Mouse (Mus musculus) stomach, postnatal 0 days (tissue): Measurements from ENCODE around the gene Dock7. TPM values are rescaled to one million over a fixed set of nuclear protein-coding genes. Genes with fewer than 3 reads are reported as not detected.
"Not testable (repeated sequence)": the region's sequence is repeated elsewhere in the genome, so short reads cannot be mapped to it uniquely, and the experiment has no call there.

ENCODE experiments used
- ATAC-seq: fragments of 200-750 bp; cut with Nextera tagmentation; 2 replicates; pipeline ENCODE4 v1.8.0; 2017; ENCODE audit not compliant: low FRiP score, low TSS enrichment
- DNase-seq: peaks from one replicate; pipeline ENCODE4 v3.0.0-alpha.2; 2016; ENCODE audit warnings: low spot score
- H3K27ac ChIP-seq: fragments of 300-500 bp; sonication (generic); replicated peaks from 2 replicates; pipeline ENCODE4 v1.5.1; 2014; ENCODE audit warnings: mild to moderate bottlenecking, control low read depth
- H3K27me3 ChIP-seq: fragments of 300-500 bp; sonication (generic); 2 replicates; pipeline ENCODE4 v1.6.1; 2014; ENCODE audit warnings: low read length; ENCODE audit not compliant: control insufficient read depth, insufficient read depth
- H3K36me3 ChIP-seq: fragments of 300-500 bp; sonication (generic); 2 replicates; pipeline ENCODE4 v1.6.1; 2014; ENCODE audit warnings: low read length, mixed read lengths; ENCODE audit not compliant: control insufficient read depth, insufficient read depth
- H3K4me1 ChIP-seq: fragments of 300-500 bp; sonication (generic); replicated peaks from 2 replicates; pipeline ENCODE4 v1.6.1; 2014; ENCODE audit warnings: antibody characterized with exemption; ENCODE audit not compliant: control insufficient read depth, insufficient read depth
- H3K4me2 ChIP-seq: fragments of 300-500 bp; sonication (generic); replicated peaks from 2 replicates; pipeline ENCODE4 v1.6.1; 2014; ENCODE audit warnings: low read depth, mild to moderate bottlenecking, control low read depth, moderate library complexity
- H3K4me3 ChIP-seq: fragments of 300-500 bp; sonication (generic); 2 replicates; pipeline ENCODE4 v1.5.1; 2014; ENCODE audit warnings: low read depth, low read length, control low read depth
- H3K9ac ChIP-seq: fragments of 300-500 bp; sonication (generic); 2 replicates; pipeline ENCODE4 v1.6.1; 2014; ENCODE audit warnings: mild to moderate bottlenecking, low read length, control low read depth, mixed read lengths
- H3K9me3 ChIP-seq: fragments of 300-500 bp; sonication (generic); 2 replicates; pipeline ENCODE4 v1.6.1; 2016; ENCODE audit warnings: low read length; ENCODE audit not compliant: control insufficient read depth
- CTCF ChIP-seq: IDR thresholded peaks from 2 replicates; pipeline ENCODE4 v1.5.1; 2016; ENCODE audit warnings: antibody characterized with exemption, low read depth, mild to moderate bottlenecking, moderate library complexity
- EP300 ChIP-seq: optimal IDR thresholded peaks from 2 replicates; pipeline ENCODE3; 2016; ENCODE audit warnings: antibody characterized with exemption
- WGBS: fragments of 180-500 bp; shearing (Covaris S2); extraction: QIAGEN DNeasy Blood & Tissue Kit; methylation state at CpG from one replicate; pipeline ENCODE4 v1.1.7; 2014; 5-methylcytosine and 5-hydroxymethylcytosine counted together
- polyA plus RNA-seq: library from polyadenylated mRNA; unstranded; fragments of >200 nt; fragmentation: Nextera tagmentation; extraction: Ambion mirVana; gene quantifications from 2 replicates; pipeline ENCODE4 v1.2.1, GENCODE M21; 2015

The Dock7 gene
- polyA plus RNA-seq, 1 experiment from 2014 or later, result 19.1 TPM

DNA sequence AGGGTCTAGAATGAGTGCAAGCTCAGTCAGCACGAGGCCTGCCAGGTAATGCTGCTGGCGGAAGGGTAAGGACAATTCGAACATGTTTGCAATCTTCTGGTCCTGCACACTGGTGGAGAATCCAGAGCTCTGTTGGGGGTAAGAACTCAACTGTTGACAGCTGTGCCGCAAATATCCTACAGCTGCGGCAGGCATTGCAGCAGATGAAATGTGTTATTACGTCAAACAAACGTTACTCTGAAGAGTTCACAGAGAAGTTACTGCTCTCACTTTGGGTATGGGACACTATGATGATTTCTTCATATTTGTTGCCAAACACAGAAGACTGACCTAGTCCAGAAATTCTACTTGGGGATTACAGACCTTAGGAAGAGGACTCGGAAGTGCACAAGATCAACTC lies 136.0 kb downstream of the Dock7 start:
- DNase-seq (no peak), ATAC-seq (no peak)
- TF ChIP-seq EP300 (no peak), CTCF (no peak)
- H3K36me3 ChIP-seq, result peaks cover 17% of the 10 kb centered on the region
- no peaks in the 10 kb centered on the region for H3K4me1 ChIP-seq
- no peaks in the 10 kb centered on the region for H3K27me3 ChIP-seq
- H3K4me2 ChIP-seq, result no peak overlapping the region
- H3K9me3 ChIP-seq, result no peaks in the 10 kb centered on the region
- WGBS, result 73% methylated on average over 8 of the region's 8 CpGs
- H3K4me3 ChIP-seq, result no peak overlapping the region
- no peak overlapping the region for H3K27ac ChIP-seq
- H3K9ac ChIP-seq, result no peak overlapping the region

DNA sequence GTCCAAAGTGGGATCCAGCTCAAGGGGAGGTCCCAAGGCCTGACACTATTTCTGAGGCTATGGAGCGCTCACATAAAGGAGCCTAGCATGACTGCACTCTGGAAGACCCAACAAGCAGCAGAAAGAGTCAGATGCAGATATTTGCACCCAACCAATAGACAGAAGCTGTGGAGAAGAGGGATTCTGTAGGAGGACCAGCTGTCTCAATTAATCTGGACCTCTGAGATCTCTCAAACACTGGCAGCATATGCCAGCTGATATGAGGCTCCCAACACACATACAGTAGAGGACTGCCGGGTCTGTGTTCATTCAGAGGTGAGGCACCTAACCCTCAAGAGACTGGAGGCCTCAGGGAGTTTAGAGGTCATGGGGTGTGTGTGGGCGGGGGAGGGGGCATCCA lies 140.7 kb downstream of the Dock7 start:
- H3K9ac ChIP-seq, H3K9me3 ChIP-seq, H3K27me3 ChIP-seq, H3K36me3 ChIP-seq, H3K27ac ChIP-seq, H3K4me2 ChIP-seq, H3K4me1 ChIP-seq, ATAC-seq, DNase-seq, H3K4me3 ChIP-seq: not testable (repeated sequence)
- 81% methylated on average over 3 of the region's 3 CpGs for WGBS

DNA sequence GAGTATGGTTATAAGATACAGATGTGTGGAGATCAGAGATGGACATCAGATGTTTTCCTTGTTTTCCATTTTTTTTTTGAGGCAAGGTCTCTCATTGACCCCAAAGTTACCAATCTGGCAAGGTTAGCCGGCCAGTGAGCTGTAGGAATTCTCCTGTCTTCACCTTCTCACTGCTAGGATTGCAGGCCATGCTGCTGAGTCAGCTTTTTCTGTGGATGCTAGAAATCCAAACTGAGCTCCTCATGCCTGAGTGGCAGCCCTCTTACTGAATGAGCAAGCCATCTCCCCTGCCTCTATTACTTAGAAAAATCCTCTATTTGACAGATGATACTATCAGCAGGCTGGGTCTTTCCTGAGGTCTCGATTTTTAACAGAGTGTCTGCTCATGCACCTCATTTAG lies 142.0 kb downstream of the Dock7 start:
- whole genome bisulfite sequencing, result 88% methylated on average over 2 of the region's 2 CpGs
- ATAC-seq (no peak), DNase-seq (no peak)
- H3K4me1 ChIP-seq, result no peaks in the 10 kb centered on the region
- H3K9ac ChIP-seq, result no peak overlapping the region
- TF ChIP-seq CTCF, result no peak
- no peak for TF ChIP-seq EP300
- no peaks in the 10 kb centered on the region for H3K27me3 ChIP-seq
- no peaks in the 10 kb centered on the region for H3K9me3 ChIP-seq
- no peak overlapping the region for H3K4me3 ChIP-seq
- no peak overlapping the region for H3K27ac ChIP-seq
- no peak overlapping the region for H3K4me2 ChIP-seq
- peaks cover 7% of the 10 kb centered on the region; the same call in 1 of the 2 replicates for H3K36me3 ChIP-seq

DNA sequence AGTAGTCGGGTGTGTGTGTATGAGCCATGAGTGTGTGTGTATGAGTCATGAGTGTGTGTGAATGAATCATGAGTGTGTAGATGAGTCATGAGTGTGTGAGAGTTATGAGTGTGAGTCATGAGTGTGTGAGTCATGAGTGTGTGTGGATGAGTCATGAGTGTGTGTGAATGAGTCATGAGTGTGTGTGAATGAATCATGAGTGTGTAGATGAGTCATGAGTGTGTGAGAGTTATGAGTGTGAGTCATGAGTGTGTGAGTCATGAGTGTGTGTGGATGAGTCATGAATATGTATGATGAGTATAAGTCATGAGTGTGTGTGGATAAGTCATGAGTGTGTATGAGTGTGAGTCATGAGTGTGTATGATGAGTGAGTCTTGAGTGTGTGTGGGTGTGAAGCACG lies 142.4 kb downstream of the Dock7 start:
- not testable (repeated sequence) for H3K9me3 ChIP-seq, DNase-seq, H3K27me3 ChIP-seq, H3K36me3 ChIP-seq, H3K4me2 ChIP-seq, ATAC-seq, H3K27ac ChIP-seq, H3K4me1 ChIP-seq, H3K4me3 ChIP-seq, H3K9ac ChIP-seq
- WGBS, result 97% methylated on average over 2 of the region's 2 CpGs

DNA sequence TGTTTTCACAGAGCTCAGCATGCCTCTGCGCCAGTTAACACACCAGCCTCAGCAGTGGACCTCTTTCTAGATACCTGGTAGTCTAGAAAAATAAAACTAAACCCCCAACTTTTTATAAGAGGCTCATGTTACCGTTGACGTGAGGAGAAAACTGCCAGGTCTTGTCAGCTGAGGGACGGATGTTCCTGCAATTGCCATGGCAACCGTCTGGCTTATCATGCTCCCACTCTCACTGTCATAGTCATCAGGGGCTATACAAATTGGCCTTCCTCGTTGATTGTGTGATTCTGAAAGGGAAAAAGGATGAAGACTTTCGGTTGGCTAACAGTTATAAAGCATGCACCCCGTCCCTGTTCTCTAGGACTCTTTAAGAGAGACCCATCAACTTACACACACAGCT lies 145.0 kb downstream of the Dock7 start:
- TF ChIP-seq CTCF (no peak), EP300 (no peak)
- Histone ChIP-seq H3K9me3 (no peaks in the 10 kb centered on the region), H3K4me1 (no peaks in the 10 kb centered on the region), H3K27ac (no peak overlapping the region), H3K27me3 (no peaks in the 10 kb centered on the region), H3K4me2 (no peak overlapping the region), H3K4me3 (no peak overlapping the region), H3K36me3 (0 out of 2 replicates have a peak, but pooled peaks cover 6% of the 10 kb centered on the region), H3K9ac (no peak overlapping the region)
- DNase-seq, result no peak
- WGBS, result 71% methylated on average over 8 of the region's 8 CpGs
- no peak for ATAC-seq

DNA sequence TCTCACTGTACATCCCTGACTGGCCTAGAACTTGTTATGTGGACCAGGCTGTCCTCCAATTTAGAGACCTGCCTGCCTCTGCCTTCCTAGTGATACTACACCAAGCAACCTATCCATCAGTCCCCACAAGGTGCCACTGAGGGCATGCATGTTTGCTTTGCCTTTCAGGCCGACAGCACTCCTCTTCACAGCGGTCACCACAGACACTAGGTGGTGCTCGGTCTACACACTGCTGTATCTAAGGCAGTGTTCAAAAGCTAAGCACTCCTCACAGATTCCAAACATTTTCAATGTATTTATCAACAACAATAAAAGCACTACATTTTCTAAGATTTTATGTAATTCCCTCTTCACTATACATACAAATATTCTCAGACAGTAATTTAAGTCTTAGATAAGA lies 150.8 kb downstream of the Dock7 start:
- H3K4me3 ChIP-seq, result no peak overlapping the region
- H3K36me3 ChIP-seq, result peaks cover 21% of the 10 kb centered on the region
- no peaks in the 10 kb centered on the region for H3K4me1 ChIP-seq
- no peak for DNase-seq
- no peak overlapping the region for H3K4me2 ChIP-seq
- TF ChIP-seq EP300 (no peak), CTCF (peak; percentile 44)
- 84% methylated on average over 3 of the region's 3 CpGs for WGBS
- no peaks in the 10 kb centered on the region for H3K27me3 ChIP-seq
- no peaks in the 10 kb centered on the region for H3K9me3 ChIP-seq
- ATAC-seq, result no peak
- no peak overlapping the region for H3K27ac ChIP-seq
- H3K9ac ChIP-seq, result no peak overlapping the region

DNA sequence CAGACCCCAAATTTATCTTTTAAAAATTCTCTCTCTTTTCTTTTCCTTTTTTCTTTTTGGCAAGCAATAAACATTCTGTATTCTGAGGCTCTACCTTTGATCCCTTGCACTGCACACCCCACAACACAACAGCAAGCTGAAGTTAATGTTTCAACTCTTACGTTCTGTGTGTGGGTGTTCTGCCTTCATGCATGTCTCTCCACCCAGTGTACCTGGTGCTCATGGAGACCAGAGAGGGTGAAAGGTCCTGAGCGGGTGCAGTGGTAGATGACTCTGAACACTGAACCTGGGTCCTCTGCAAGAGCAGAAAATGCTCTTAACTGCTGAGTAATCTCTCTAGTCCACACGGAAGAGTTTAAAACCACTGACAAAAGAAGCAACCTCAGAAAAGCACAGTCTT lies 160.5 kb downstream of the Dock7 start:
- ATAC-seq (no peak), DNase-seq (no peak)
- no peaks in the 10 kb centered on the region for H3K27me3 ChIP-seq
- no peak overlapping the region for H3K4me3 ChIP-seq
- H3K9ac ChIP-seq, result no peak overlapping the region
- no peak overlapping the region for H3K4me2 ChIP-seq
- WGBS, result 83% methylated on average over 3 of the region's 3 CpGs
- no peaks in the 10 kb centered on the region for H3K4me1 ChIP-seq
- no peaks in the 10 kb centered on the region for H3K9me3 ChIP-seq
- TF ChIP-seq CTCF, result no peak
- no peak overlapping the region for H3K27ac ChIP-seq
- H3K36me3 ChIP-seq, result peaks cover 15% of the 10 kb centered on the region
